Mouse (Mus musculus) intestine, postnatal 0 days (tissue): ENCODE measurements around the gene Cntnap5a. TPM values are rescaled to one million over a fixed set of nuclear protein-coding genes. Genes with fewer than 3 reads are reported as not detected.

ENCODE experiments used
- ATAC-seq: fragments of 200-750 bp; cut with Nextera tagmentation; 2 replicates; pipeline ENCODE4 v1.8.0; 2017; ENCODE audit warnings: mild to moderate bottlenecking, moderate TSS enrichment, moderate library complexity
- H3K27ac ChIP-seq: fragments of 300-500 bp; sonication (generic); 2 replicates; pipeline ENCODE4 v1.5.1; 2014; ENCODE audit warnings: mild to moderate bottlenecking, low read depth, low read length, moderate library complexity
- H3K27me3 ChIP-seq: fragments of 300-500 bp; sonication (generic); replicated peaks from 2 replicates; pipeline ENCODE4 v1.6.1; 2014; ENCODE audit warnings: low read length, mixed read lengths; ENCODE audit not compliant: control insufficient read depth, insufficient read depth
- H3K36me3 ChIP-seq: fragments of 300-500 bp; sonication (generic); 2 replicates; pipeline ENCODE4 v1.6.1; 2014; ENCODE audit warnings: mild to moderate bottlenecking, moderate library complexity; ENCODE audit not compliant: control insufficient read depth, insufficient read depth
- H3K4me1 ChIP-seq: fragments of 300-500 bp; sonication (generic); replicated peaks from 2 replicates; pipeline ENCODE4 v1.6.1; 2014; ENCODE audit warnings: antibody characterized with exemption, low read length, mixed read lengths; ENCODE audit not compliant: control insufficient read depth, insufficient read depth
- H3K4me2 ChIP-seq: fragments of 300-500 bp; sonication (generic); replicated peaks from 2 replicates; pipeline ENCODE4 v1.6.1; 2014; ENCODE audit warnings: low read depth, mild to moderate bottlenecking, moderate library complexity
- H3K4me3 ChIP-seq: fragments of 300-500 bp; sonication (generic); 2 replicates; pipeline ENCODE4 v1.5.1; 2014; ENCODE audit warnings: low read depth, low read length
- H3K9ac ChIP-seq: fragments of 300-500 bp; sonication (generic); 2 replicates; pipeline ENCODE4 v1.6.1; 2014; ENCODE audit warnings: mild to moderate bottlenecking, low read depth, low read length
- H3K9me3 ChIP-seq: fragments of 300-500 bp; sonication (generic); 2 replicates; pipeline ENCODE4 v1.6.1; 2016; ENCODE audit warnings: mixed run types; ENCODE audit not compliant: control insufficient read depth
- CTCF ChIP-seq: sonication (generic); IDR thresholded peaks from 2 replicates; pipeline ENCODE4 v1.5.1; 2016; ENCODE audit warnings: low read depth, mild to moderate bottlenecking, control low read depth, antibody characterized with exemption, moderate library complexity
- WGBS: fragments of 180-500 bp; shearing (Covaris S2); extraction: QIAGEN DNeasy Blood & Tissue Kit; methylation state at CpG from one replicate; pipeline ENCODE4 v1.1.7; 2014; 5-methylcytosine and 5-hydroxymethylcytosine counted together
- polyA plus RNA-seq: library from polyadenylated mRNA; unstranded; fragments of >200 nt; fragmentation: Nextera tagmentation; extraction: Ambion mirVana; gene quantifications from 2 replicates; pipeline ENCODE4 v1.2.1, GENCODE M21; 2015

Gene Cntnap5a
- polyA plus RNA-seq, result 0.07 TPM in 2 replicates

GRCm38 (mm10) chr1:115684518-115685368, at the start of gene Cntnap5a:
Gene Cntnap5a, plus strand, starts transcription at chr1:115684756.
- H3K4me1 ChIP-seq, result no peaks in the 10 kb centered on the region
- no peak within 1 kb of the TSS for H3K4me2 ChIP-seq
- WGBS, result 15% methylated on average over 26 of the region's 26 CpGs
- peak; percentile 26 for TF ChIP-seq CTCF
- H3K27me3 ChIP-seq, result no peaks in the 10 kb centered on the region
- ATAC-seq, result no peak
- H3K9me3 ChIP-seq, result no peaks in the 10 kb centered on the region
- H3K36me3 ChIP-seq, result no peaks in the 10 kb centered on the region
- H3K9ac ChIP-seq, result no peak within 1 kb of the TSS
- no peak within 1 kb of the TSS for H3K4me3 ChIP-seq
- no peak within 1 kb of the TSS for H3K27ac ChIP-seq

GRCm38 (mm10) chr1:115646921-115647320, 37.6 kb upstream of the Cntnap5a start:
- H3K36me3 ChIP-seq, result no peaks in the 10 kb centered on the region
- no peak overlapping the region for H3K4me3 ChIP-seq
- no peak overlapping the region for H3K27ac ChIP-seq
- 64% methylated on average over 2 of the region's 2 CpGs for WGBS
- no peaks in the 10 kb centered on the region for H3K27me3 ChIP-seq
- H3K4me1 ChIP-seq, result no peaks in the 10 kb centered on the region
- H3K9me3 ChIP-seq, result no peaks in the 10 kb centered on the region
- no peak for ATAC-seq
- TF ChIP-seq CTCF, result no peak
- no peak overlapping the region for H3K4me2 ChIP-seq
- no peak overlapping the region for H3K9ac ChIP-seq

GRCm38 (mm10) chr1:115658343-115659064, 26.1 kb upstream of the Cntnap5a start:
- ATAC-seq, result no peak
- 83% methylated on average over 5 of the region's 5 CpGs for WGBS

GRCm38 (mm10) chr1:115686494-115686893, 1.9 kb downstream of the Cntnap5a start:
- Histone ChIP-seq H3K4me1 (no peaks in the 10 kb centered on the region), H3K27me3 (no peaks in the 10 kb centered on the region), H3K9me3 (no peaks in the 10 kb centered on the region), H3K9ac (no peak overlapping the region), H3K36me3 (no peaks in the 10 kb centered on the region), H3K4me3 (no peak overlapping the region), H3K27ac (no peak overlapping the region), H3K4me2 (no peak overlapping the region)
- no peak for ATAC-seq
- WGBS, result 20% methylated on average over 2 of the region's 2 CpGs
- peak; percentile 33; the same call in 1 of the 2 replicates for TF ChIP-seq CTCF

More at GRCm38 (mm10) chr1:115658343-115659064, 26.1 kb upstream of the Cntnap5a start:
- H3K27me3 ChIP-seq, result no peaks in the 10 kb centered on the region
- no peaks in the 10 kb centered on the region for H3K4me1 ChIP-seq
- TF ChIP-seq CTCF, result no peak
- no peaks in the 10 kb centered on the region for H3K36me3 ChIP-seq
- H3K9ac ChIP-seq, result no peak overlapping the region
- no peak overlapping the region for H3K4me3 ChIP-seq
- H3K27ac ChIP-seq, result no peak overlapping the region
- no peak overlapping the region for H3K4me2 ChIP-seq
- no peaks in the 10 kb centered on the region for H3K9me3 ChIP-seq

GRCm38 (mm10) chr1:115699798-115700197, 15.2 kb downstream of the Cntnap5a start:
- Histone ChIP-seq H3K4me2 (no peak overlapping the region), H3K9me3 (no peaks in the 10 kb centered on the region), H3K4me1 (no peaks in the 10 kb centered on the region), H3K27me3 (no peaks in the 10 kb centered on the region), H3K9ac (no peak overlapping the region), H3K36me3 (no peaks in the 10 kb centered on the region), H3K27ac (no peak overlapping the region), H3K4me3 (no peak overlapping the region)
- WGBS, result 30% methylated on average over 2 of the region's 2 CpGs
- no peak for TF ChIP-seq CTCF
- ATAC-seq, result no peak

- no peaks in the 10 kb centered on the region for H3K27me3 ChIP-seq
- no peaks in the 10 kb centered on the region for H3K9me3 ChIP-seq
- no peak for TF ChIP-seq CTCF
- no peaks in the 10 kb centered on the region for H3K4me1 ChIP-seq
- no peaks in the 10 kb centered on the region for H3K36me3 ChIP-seq
- WGBS, result 87% methylated on average over 5 of the region's 5 CpGs
- ATAC-seq, result no peak
- no peak overlapping the region for H3K9ac ChIP-seq
- no peak overlapping the region for H3K27ac ChIP-seq
- no peak overlapping the region for H3K4me3 ChIP-seq
- no peak overlapping the region for H3K4me2 ChIP-seq
These were observed 58.0 kb downstream of the Cntnap5a start for GRCm38 (mm10) chr1:115742556-115742955.
